Mouse (Mus musculus): ENCODE data around the gene Ubxn7.
"Not testable (repeated sequence)": the region's sequence is repeated elsewhere in the genome, so short reads cannot be mapped to it uniquely, and the experiment has no call there.

Ubxn7 gene

GRCm38 (mm10) chr16:32332040-32332555 lies at the start of gene Ubxn7:
Gene Ubxn7, plus strand, starts transcription at chr16:32332257.
- peak; percentile 97 for DNase-seq (ENCODE audit: low read depth, low spot score)

GRCm38 (mm10) chr16:32282608-32283007 lies 49.4 kb upstream of the Ubxn7 start:
- no peak for DNase-seq (ENCODE audit: low read depth, low spot score)

DNA sequence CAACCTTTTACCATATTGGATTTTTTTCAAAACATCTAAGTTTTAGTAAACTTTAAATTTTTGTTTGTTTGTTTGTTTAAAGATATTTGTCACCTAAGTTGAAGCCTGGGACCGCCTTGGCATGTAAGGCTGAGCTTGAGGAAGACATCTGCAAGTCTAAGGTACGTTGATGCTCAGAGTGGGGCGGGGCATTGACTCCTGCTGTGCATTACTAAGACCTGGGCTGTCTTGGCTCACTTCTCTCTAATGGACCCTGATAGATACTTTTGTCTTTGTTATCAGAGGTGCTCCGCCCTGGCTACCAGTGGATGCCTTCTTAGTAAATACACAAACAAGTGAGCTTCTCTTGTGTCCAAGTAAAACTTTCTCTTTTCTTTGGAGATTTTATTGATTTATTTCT lies 40.2 kb upstream of the Ubxn7 start:
- DNase-seq (ENCODE audit: low read depth, low spot score): no peak

DNA sequence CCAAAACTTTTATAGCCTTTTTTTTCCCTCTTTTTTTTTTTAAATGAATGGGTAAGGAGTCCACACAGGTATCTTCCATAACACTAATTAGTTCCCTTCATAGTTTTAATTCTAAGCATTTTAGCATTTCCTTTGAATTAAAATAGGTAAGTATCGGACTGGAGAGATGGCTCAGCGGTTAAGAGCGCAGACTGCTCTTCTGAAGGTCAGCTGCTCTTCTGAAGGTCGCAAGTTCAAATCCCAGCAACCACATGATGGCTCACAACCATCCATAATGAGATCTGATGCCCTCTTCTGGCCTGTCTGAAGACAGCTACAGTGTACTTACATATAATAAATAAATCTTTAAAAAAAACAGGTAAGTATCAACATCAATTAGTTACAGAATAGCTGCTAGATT lies 32.4 kb upstream of the Ubxn7 start:
- DNase-seq (ENCODE audit: low read depth, low spot score): not testable (repeated sequence)

GRCm38 (mm10) chr16:32303046-32303445 lies 29.0 kb upstream of the Ubxn7 start:
- no peak for DNase-seq (ENCODE audit: low read depth, low spot score)

GRCm38 (mm10) chr16:32303886-32304285 lies 28.2 kb upstream of the Ubxn7 start:
- DNase-seq (ENCODE audit: low read depth, low spot score): no peak

GRCm38 (mm10) chr16:32311970-32312369 lies 20.1 kb upstream of the Ubxn7 start:
- no peak for DNase-seq (ENCODE audit: low read depth, low spot score)

DNA sequence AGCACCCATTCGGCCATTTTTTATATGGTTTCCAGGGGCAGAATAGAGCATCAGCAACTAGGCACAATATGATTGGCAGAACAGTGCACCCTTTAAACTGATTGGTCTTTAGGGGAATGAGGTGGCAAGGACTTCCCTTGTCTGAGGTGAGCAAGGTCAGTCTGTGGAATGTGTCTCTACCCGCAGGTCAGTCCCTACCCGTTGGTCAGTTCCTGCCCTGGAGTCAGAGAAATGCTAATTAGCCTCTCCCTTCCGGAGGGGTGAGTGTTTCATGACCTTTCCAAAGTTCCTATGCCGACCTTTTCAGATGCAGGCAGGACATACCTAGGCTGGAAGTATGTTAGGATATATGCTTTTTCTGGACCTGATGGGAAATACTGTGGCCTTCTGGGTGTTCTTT lies 19.7 kb upstream of the Ubxn7 start:
- no peak for DNase-seq (ENCODE audit: low read depth, low spot score)

DNA sequence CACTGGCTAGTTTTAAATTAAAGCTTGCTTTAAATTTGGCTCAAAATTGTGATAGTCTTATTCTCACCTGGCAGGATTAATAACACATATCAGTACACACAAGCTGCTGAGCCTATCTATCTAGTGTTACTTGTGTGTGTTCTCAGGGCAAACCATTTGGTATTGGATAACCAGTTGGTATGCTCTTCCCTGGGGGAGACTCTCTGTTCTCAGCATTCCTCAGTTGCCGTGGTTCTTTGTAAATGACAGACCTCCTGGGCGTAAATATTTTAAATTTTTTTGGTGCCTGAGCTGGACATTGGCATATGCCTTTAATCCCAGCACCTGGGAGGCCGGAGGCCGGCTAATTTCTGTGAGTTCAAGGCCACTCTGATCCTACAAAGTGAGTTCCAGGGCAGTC lies 19.2 kb upstream of the Ubxn7 start:
- no peak for DNase-seq (ENCODE audit: low read depth, low spot score)

DNA sequence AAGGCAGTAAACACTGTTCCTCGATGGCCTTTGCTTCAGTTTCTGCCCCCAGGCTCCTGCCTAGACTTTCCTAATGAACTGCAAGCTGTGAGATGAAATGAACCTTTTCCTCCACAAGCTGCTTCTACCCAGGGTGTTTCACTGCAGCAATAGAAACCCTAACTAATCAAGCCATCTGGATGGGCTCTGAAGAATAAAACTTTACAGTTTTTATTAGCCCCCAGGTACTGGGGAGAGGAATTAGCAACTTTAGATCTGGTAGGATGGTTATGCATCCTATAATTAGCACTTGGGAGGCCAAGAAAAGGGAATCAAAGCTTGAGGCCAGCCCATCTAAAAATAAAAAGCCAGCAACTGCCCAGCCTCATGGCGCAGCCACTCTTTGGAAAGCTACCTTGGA lies 15.5 kb upstream of the Ubxn7 start:
- DNase-seq (ENCODE audit: low read depth, low spot score): no peak

DNA sequence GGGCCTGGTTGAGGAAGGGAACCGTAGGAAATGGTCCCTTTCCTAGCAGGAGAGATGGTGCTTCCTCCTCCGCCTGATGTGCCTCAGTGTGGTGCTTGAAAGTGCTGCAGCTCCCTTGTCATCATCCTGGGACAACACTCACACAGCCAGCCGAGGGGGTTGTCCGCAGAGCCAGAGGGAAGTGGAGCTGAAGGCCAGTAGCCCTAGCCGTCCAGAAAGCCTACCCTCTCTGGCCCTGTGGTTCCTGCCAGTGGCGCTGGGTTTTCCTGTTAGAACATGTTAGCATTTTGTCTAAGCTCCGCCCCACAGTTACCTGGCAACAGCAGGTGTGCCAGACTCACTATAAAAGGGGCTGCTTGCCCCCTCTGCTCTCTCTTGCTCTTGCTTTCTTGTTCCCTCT lies 8.1 kb upstream of the Ubxn7 start:
- DNase-seq (ENCODE audit: low read depth, low spot score): no peak

DNA sequence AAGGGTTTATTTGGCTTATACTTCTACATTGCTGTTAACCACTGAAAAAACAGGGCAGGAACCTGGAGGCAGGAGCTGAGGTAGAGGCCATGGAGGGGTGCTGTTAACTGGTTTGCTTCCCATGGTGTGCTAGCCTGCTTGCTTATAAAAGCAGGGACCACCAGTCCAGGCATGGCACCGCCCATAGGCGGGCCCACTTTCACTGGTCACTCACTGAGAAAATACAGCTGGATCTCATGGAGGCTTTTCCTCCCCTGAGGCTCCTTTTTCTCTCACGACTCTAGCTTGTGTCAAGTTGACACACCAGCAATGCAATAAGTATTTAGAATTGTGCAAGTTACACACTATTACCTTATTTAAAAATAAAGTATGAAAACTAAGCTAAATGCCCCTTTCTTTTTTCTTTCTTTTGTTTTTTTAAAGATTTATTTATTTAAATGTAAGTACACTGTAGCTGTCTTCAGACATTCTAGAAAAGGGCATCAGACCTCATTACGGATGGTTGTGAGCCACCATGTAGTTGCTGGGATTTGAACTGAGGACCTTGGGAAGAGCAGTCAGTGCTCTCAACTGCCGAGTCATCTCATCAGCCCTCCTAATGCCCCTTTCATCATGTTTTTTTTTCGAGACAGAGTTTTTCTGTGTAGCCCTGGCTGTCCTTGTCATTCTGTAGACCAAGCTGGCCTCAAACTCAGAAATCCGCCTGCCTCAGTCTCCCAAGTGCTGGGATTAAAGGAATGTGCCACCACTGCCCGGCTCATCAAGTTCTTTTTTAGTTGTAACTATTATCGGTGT lies 984 bp upstream of the Ubxn7 start:
- no peak for DNase-seq (ENCODE audit: low read depth, low spot score)

GRCm38 (mm10) chr16:32332556-32333511 lies 777 bp downstream of the Ubxn7 start:
- DNase-seq (ENCODE audit: low read depth, low spot score): peak; percentile 85

DNA sequence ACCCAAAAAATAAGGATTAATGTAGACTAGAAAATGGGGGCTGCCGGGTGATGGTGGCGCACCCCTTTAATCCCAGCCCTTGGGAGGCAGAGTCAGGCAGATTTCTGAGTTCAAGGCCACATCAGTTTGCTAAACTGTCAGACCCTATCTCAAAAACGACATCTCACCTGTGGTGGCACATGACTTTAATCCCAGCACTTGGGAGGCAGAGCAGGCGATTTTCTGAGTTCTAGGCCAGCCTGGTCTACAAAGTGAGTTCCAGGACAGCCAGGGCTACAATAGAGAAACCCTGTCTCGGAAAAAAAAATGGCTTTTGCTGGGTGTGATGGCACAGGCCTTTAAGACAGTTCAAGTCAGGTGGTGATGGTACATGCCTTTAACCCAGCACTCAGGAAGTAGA lies 3.1 kb downstream of the Ubxn7 start:
- no peak for DNase-seq (ENCODE audit: low read depth, low spot score)

DNA sequence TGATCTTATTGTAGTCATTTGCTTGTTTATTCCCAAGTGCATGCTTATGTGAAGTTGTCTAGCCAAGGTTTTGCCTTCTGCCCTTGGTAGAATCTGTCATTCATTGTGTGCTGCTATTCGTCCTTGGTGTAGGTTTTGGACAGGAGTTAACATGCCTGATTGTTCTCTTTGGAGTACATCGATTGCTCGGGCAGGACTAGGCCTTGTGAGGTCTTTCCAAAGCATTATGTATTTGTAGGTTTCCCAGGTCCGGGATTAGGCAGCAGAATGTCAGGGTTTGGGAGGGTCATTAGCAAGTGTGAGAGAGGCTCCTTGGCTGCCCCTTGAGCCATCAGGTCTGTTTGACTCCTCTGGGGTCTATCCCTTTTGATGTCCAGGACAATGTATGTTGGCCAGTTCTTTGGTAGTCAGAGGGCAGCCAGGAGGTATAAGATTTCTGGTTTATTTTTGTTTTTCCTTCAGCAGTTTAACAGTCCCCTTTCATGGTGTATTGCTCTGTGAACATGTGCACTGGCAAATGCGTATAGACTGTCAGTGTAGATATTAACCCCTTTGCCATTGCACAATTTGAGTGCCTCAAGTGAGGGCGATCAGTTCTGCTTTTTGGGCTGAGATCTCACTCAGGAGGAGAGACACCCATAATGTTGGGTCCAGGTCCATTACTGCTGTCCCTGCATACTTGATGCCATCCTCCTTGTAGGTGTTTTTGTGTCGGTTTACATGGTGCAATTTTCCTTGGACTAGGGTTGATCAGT lies 4.1 kb downstream of the Ubxn7 start:
- DNase-seq (ENCODE audit: low read depth, low spot score): no peak

DNA sequence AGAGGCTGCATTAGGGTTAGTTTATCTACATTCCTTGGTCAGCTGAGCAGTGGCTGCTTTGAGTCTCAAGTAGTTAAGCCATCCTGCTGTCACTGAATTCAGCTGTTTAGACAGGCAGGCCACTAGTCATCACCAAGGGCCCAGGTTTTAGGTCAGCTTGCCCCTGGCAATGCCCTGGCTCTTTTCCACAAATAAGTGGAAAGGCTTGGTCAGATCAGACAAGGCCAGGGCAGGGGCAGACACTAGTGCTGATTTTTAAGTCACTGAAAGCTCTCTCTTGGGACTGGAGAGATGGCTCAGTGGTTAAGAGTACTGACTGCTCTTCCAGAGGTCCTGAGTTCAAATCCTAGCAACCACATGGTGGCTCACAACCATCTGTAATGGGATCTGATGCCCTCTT lies 4.9 kb downstream of the Ubxn7 start:
- DNase-seq (ENCODE audit: low read depth, low spot score): no peak

- no peak for DNase-seq (ENCODE audit: low read depth, low spot score)
Observed at GRCm38 (mm10) chr16:32340451-32340850, 8.4 kb downstream of the Ubxn7 start.

DNA sequence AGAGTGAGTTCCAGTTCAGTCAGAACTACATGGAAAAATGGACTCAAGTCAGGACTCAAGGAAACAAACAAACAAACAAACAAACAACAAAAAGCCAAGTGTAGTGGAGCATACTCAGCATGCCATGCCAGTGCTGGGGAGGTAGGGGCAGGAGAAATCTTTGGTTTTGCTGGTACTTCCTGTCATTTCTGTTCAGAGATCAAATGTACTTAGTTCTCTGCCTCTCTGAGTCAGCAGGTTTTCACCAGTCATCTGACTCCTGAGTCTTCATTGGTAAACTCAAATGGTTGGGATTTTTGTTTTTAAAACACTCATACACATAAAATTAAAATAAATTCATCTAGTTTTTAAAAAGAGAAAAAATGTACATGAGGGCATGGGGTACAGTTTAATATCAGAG lies 13.5 kb downstream of the Ubxn7 start:
- DNase-seq (ENCODE audit: low read depth, low spot score): no peak

GRCm38 (mm10) chr16:32350776-32351175 lies 18.7 kb downstream of the Ubxn7 start:
- DNase-seq (ENCODE audit: low read depth, low spot score): no peak

GRCm38 (mm10) chr16:32363530-32363929 lies 31.5 kb downstream of the Ubxn7 start:
- no peak for DNase-seq (ENCODE audit: low read depth, low spot score)

GRCm38 (mm10) chr16:32371351-32371750 lies 39.3 kb downstream of the Ubxn7 start:
- peak; percentile 31 for DNase-seq (ENCODE audit: low read depth, low spot score)

DNA sequence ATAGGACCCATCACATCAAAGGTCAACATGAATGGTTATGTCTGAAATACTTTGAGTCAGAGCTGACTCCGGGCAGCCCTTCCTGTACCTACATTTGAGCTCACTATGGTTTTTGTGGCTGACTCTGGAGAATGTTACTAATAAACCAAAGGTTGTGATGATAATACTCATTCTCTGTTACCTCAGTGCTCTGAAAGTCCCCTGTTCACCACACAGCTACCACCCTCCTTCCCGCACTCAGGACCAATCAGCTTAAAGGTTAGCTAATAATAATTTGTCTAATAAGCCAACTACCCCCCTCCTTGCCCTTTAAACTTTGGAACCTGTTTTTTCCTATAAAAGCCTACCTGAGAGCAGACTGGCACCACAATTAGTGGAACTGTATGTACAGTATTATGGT lies 47.5 kb downstream of the Ubxn7 start:
- no peak for DNase-seq (ENCODE audit: low read depth, low spot score)
